Comparison of ENCODE assay signal across 8 mouse cellular contexts in genomic region chr6:92943057-92943781, GRCm38 (mm10). TPM values are rescaled to one million over a fixed set of nuclear protein-coding genes. Genes with fewer than 3 reads are reported as not detected.
DNase-seq lines count a peak whose midpoint lies in the region; ATAC-seq lines count a peak whose summit lies in the region.

Adamts9 (minus strand) TSS chr6:92943492.

- peak within 1 kb of the TSS; percentile 73 for H3K9ac ChIP-seq in hindbrain, embryonic 13.5 days

- peak; percentile 68 for ATAC-seq in hindbrain, embryonic 13.5 days (ENCODE audit: low FRiP score)

- peak within 1 kb of the TSS; percentile 95 for H3K4me2 ChIP-seq in hindbrain, embryonic 13.5 days

- H3K36me3 ChIP-seq in hindbrain, embryonic 13.5 days: no peaks in the 10 kb centered on the region

- peaks cover 43% of the 10 kb centered on the region for H3K4me1 ChIP-seq in hindbrain, embryonic 13.5 days (replicated peaks)

- H3K27me3 ChIP-seq in hindbrain, embryonic 13.5 days: peaks cover 78% of the 10 kb centered on the region

- DNase-seq in WW6 (ENCODE audit: low read depth, low spot score): peak; percentile 52
- peak; percentile 29 to 40 for DNase-seq in cerebellum, postnatal 14 days
- DNase-seq in gastrocnemius, adult 8-10 months (ENCODE audit: low spot score in 2 of 2): peak; percentile 70 to 80
- DNase-seq in layer of hippocampus, postnatal 36 days: peak; percentile 45 to 51
- peak; percentile 90 to 96 for DNase-seq in lung, postnatal 4 days
- DNase-seq in right cerebral cortex, postnatal 4 days: peak; percentile 51
- DNase-seq in natural killer cell, adult 2 months (ENCODE audit: low spot score in 2 of 2): no peak

- under 1% methylated on average over 60 of the region's 68 CpGs for WGBS in hindbrain, embryonic 13.5 days

- H3K27ac ChIP-seq in hindbrain, embryonic 13.5 days: no peak within 1 kb of the TSS

- no peaks in the 10 kb centered on the region for H3K9me3 ChIP-seq in hindbrain, embryonic 13.5 days

- H3K4me3 ChIP-seq in hindbrain, embryonic 13.5 days: peak within 1 kb of the TSS; percentile 54

RNA-seq across cellular contexts. Expression of gene Adamts9, which starts in this region (rescaled TPM):
- total RNA-seq in gastrocnemius, adult 8-10 months (2022): 1 to 10 TPM; 1.5 to 3.0 (median 2.1) TPM
- polyA plus RNA-seq in hindbrain, embryonic 13.5 days (2015; fragmentation: Nextera tagmentation; extraction: Ambion mirVana): 1.7 TPM in 2 replicates
- 10 to 100 TPM in 1 of 2 experiments, 1 to 10 TPM in 1; 8.9 to 10.3 TPM for total RNA-seq in layer of hippocampus, postnatal 36 days (2021)

Comparison
In these comparisons a context has a peak if more than half of its experiments do, and no peak if none do; other contexts are left out.
1. DNase-seq: peak in WW6 (single experiment), cerebellum, postnatal 14 days (2 of 2), gastrocnemius, adult 8-10 months (2 of 2), layer of hippocampus, postnatal 36 days (2 of 2), lung, postnatal 4 days (2 of 2) and right cerebral cortex, postnatal 4 days (single experiment); none in natural killer cell, adult 2 months (0 of 2).